Mouse (Mus musculus) lung, adult 2 months (tissue): ENCODE results near the gene Naa80.

Experiments used
- CTCF ChIP-seq: fragments of 200-500 bp; IDR thresholded peaks from 2 replicates; pipeline ENCODE4 v1.5.1; 2011; ENCODE audit warnings: mild to moderate bottlenecking, low read length, control low read depth; ENCODE audit not compliant: insufficient read depth
- POLR2A ChIP-seq: fragments of 200-500 bp; IDR thresholded peaks from 2 replicates; pipeline ENCODE4 v1.6.1; 2011; ENCODE audit warnings: low read depth, mild to moderate bottlenecking, control low read depth, low read length, borderline replicate concordance; ENCODE audit errors: extremely low read depth

DNA sequence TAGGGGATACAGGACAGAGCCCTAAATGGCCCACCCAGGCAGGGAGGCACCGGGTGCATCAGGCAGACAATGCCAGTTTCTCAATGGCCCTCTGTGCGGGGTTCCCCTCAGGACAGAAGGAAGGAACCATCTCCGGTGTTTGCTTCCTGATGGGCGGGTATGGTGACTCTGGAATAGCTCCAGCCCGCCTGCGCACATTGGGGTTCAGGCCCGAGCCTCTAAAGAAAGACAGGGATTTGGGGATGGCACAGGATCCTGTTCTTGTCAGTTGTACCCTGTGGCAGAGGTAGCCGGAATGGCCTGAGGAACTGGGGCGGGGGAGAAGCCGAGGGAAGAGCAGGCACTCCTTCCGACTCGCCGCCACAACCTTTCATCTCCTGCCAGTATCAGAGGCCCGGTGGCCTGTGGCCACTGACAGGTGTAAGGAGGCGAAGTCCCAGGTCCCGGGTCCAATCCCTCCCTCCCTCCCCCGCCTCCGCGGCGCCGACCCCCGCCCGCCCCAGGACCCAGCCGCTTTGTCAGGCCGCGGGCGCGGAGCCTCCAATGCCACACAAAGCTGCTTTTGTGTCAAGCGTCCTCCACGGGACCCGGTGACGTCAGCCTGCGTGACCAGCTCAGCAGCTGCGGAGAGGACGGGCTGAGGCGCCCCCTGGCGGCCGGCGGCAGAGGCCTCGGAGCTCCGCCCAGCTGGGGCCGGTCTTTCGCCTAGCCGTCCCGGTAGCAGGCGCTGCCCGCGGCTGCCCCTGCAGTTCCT is 33.7 kb downstream of the Naa80 start:
- TF ChIP-seq CTCF (peak; percentile 33; the same call in 1 of the 2 replicates), POLR2A (peak; percentile 83; the same call in 1 of the 2 replicates)
